Mouse (Mus musculus): ENCODE data around the gene Ntm. TPM values are rescaled to one million over a fixed set of nuclear protein-coding genes. Genes with fewer than 3 reads are reported as not detected.

The Ntm gene
- polyA plus RNA-seq, 1 experiment from 2014 or later, result 51.8 TPM

DNA sequence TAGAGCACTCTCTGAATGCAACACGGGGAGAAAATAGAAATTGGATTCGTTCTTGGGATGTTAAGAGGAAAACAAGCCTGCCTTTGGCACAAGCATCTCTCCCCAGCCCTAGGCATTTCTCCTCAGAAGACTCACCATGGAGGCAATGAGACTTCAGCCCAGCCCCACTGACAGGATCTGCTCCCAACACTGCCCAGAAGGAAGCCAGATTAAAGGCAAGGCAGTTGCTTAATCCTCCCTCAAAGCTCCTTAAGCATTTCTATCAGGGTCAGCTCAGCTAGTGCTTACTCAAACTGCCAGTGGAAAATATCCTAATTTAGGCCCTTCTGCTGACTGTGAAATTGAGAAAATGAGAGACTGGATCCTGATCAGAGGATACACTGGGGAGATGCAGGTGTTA, 443.8 kb downstream of the Ntm start:
- no peaks in the 10 kb centered on the region for H3K9me3 ChIP-seq (replicated peaks)
- WGBS, result 69% methylated on average over 2 of the region's 2 CpGs
- ATAC-seq (ENCODE audit: insufficient number of reproducible peaks, low FRiP score), result no peak

DNA sequence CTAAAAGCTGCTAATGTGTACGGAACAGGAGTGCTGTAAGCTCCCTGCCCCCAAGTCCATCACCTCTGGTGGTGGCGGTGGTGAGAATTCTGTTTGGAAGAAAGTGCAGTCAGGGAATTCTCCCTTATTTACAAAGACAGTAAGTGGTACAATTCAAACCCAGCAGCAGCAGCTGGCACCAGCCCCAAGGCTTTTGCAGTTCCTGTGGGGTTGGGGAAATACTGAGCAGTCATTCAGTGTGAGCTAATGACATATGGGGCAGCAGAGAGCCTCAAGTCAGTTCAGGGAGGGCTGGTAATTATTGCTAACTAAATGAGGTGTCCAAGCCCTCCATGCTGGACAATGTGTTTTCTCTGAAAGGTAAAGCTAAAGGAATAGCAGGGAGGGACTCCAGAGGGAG, 446.3 kb downstream of the Ntm start:
- no peaks in the 10 kb centered on the region for H3K27me3 ChIP-seq (replicated peaks)
- no peak overlapping the region for H3K9ac ChIP-seq
- H3K9me3 ChIP-seq (replicated peaks), result no peaks in the 10 kb centered on the region
- H3K4me2 ChIP-seq, result no peak overlapping the region
- no peaks in the 10 kb centered on the region for H3K4me1 ChIP-seq (replicated peaks)
- no peak for ATAC-seq (ENCODE audit: insufficient number of reproducible peaks, low FRiP score)
- no peak overlapping the region for H3K27ac ChIP-seq (ENCODE audit: poor library complexity, severe bottlenecking)
- no peaks in the 10 kb centered on the region for H3K36me3 ChIP-seq
- no peak overlapping the region for H3K4me3 ChIP-seq
- 68% methylated on average over 2 of the region's 2 CpGs for WGBS

More for the DNA sequence above, 443.8 kb downstream of the Ntm start:
- no peaks in the 10 kb centered on the region for H3K4me1 ChIP-seq (replicated peaks)
- no peak overlapping the region for H3K4me3 ChIP-seq
- no peak overlapping the region for H3K4me2 ChIP-seq
- no peaks in the 10 kb centered on the region for H3K27me3 ChIP-seq (replicated peaks)
- H3K9ac ChIP-seq, result no peak overlapping the region
- no peak overlapping the region for H3K27ac ChIP-seq (ENCODE audit: poor library complexity, severe bottlenecking)
- H3K36me3 ChIP-seq, result no peaks in the 10 kb centered on the region

DNA sequence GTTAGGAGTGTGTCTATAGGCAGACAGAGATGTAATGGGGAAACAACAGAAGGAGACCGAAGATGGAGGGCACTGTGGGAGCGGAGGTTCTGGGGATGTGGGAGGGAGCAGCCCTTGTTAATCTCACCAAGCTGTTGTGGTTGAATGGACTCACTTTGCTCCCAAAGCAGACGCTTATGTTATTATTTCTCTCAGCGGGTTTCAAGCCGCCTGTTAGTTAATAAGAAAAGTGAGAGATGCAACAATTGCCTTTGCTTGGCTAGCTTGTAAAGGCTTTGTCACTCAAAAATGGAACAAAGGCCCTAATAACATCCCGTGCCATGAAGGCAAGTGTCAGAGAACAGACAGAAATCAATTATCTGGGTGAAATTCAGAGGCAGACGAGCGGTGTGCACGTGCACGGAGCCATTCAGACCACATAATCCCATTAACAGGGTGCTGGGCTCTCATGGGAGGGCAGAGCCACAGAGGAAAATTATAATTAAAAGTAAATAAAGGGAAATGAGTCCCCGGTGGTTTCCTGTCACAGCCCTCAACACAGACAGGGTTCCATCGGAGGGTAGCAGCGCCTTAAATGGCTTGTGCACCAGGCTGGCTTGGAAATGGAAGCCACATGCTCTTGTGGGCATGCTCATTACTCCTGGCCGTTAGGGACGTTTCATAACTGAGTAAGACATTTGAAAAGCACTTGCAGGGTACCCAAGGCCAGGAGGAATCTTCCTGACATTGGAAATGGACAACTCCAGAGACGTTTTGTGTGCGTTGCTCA, 448.2 kb downstream of the Ntm start:
- no peak overlapping the region for H3K4me3 ChIP-seq
- no peak for ATAC-seq (ENCODE audit: insufficient number of reproducible peaks, low FRiP score)
- no peak overlapping the region for H3K27ac ChIP-seq (ENCODE audit: poor library complexity, severe bottlenecking)
- H3K4me2 ChIP-seq, result no peak overlapping the region
- no peaks in the 10 kb centered on the region for H3K9me3 ChIP-seq (replicated peaks)
- H3K9ac ChIP-seq, result no peak overlapping the region
- no peaks in the 10 kb centered on the region for H3K27me3 ChIP-seq (replicated peaks)
- 84% methylated on average over 17 of the region's 17 CpGs for WGBS
- H3K4me1 ChIP-seq (replicated peaks), result no peaks in the 10 kb centered on the region
- no peaks in the 10 kb centered on the region for H3K36me3 ChIP-seq

DNA sequence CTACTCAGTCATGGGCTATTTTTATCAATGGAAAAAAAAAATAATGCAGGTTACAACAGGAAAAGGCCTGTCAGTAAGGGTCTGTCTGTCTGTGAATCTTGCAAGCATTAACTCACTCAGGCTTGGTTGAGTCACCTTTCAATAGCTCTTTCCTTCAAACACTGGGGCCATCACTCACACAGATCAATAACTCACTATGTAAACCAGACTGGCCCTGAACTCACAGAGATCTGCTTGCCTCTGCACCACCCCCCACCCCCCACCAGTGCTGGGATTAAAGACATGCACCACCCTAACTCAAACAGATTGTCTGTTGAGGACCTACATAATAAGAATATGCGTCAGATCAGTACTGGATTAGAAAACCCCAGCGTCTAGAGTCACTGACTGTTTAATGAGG, 466.9 kb downstream of the Ntm start:
- WGBS, result 53% methylated on average over 2 of the region's 2 CpGs
- Histone ChIP-seq H3K9ac (no peak overlapping the region), H3K27ac (ENCODE audit: poor library complexity, severe bottlenecking) (no peak overlapping the region), H3K4me1 (replicated peaks) (no peaks in the 10 kb centered on the region; the same call in 1 of the 2 replicates), H3K36me3 (no peaks in the 10 kb centered on the region), H3K27me3 (replicated peaks) (no peaks in the 10 kb centered on the region), H3K4me2 (no peak overlapping the region), H3K4me3 (no peak overlapping the region), H3K9me3 (replicated peaks) (no peaks in the 10 kb centered on the region)
- ATAC-seq (ENCODE audit: insufficient number of reproducible peaks, low FRiP score), result no peak

DNA sequence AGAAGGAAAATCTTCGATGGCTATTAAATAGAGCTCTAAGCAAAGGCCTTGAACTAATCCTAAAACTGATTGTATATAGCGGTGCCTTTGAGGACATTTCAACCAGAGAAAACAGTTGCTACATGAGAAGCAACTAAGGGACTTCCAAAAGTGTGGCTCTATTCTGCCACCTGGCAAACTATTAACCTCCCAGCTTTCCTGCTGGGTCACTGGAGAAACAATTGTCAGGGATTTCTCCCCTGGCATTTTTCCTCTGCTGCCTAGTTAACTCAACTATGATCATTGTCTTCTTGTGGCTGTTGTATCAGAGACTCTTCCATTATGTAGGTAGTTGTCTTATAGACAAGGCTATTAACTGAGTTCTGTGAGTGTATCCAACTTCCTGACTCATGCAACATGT, 480.7 kb downstream of the Ntm start:
- Histone ChIP-seq H3K4me1 (replicated peaks) (no peaks in the 10 kb centered on the region), H3K27ac (ENCODE audit: poor library complexity, severe bottlenecking) (no peak overlapping the region), H3K36me3 (no peaks in the 10 kb centered on the region), H3K4me2 (no peak overlapping the region), H3K4me3 (no peak overlapping the region), H3K9ac (no peak overlapping the region), H3K9me3 (replicated peaks) (no peaks in the 10 kb centered on the region), H3K27me3 (replicated peaks) (no peaks in the 10 kb centered on the region)
- WGBS, result 90% methylated on average over 2 of the region's 2 CpGs
- no peak for ATAC-seq (ENCODE audit: insufficient number of reproducible peaks, low FRiP score)

DNA sequence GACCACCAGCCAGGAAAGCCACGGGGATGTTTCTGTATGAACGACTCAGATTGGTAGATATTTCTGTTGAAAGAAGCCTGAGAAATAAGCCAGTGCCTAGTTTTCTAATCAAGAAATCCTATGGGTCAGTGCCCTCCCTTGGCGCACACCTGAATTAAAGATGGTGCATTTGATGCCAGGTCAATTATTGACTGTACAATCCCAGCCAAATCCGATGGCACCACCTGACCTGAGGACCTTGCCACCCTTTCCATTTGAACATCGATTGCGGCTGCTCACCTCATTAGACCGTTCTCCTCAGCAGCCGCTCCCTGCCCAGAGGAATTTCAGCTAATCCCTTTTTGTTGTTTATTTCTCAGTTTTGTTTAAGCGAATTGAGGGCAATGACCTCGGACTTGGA, 483.9 kb downstream of the Ntm start:
- 79% methylated on average over 10 of the region's 10 CpGs for WGBS

DNA sequence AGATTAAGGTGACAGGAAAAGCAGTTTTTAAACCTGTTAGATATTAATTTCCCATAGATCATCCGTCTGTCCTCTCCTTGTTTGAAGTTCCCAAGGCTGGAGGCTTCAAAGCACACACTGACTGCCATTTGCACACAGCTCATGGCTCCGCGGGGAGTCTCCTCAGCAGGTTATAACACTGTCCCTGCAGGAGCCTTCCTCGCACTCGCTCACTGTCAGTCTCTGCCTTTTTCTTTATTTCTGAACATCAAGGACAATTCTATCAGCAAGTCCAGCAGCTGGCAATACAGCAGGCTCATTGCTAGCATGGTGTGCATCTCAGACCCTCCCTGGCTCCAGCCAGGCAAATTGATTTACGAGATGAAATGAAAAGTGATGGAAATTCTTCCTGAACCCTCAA, 485.7 kb downstream of the Ntm start:
- Histone ChIP-seq H3K4me1 (replicated peaks) (no peaks in the 10 kb centered on the region), H3K4me3 (no peak overlapping the region), H3K9me3 (replicated peaks) (no peaks in the 10 kb centered on the region), H3K4me2 (no peak overlapping the region), H3K9ac (no peak overlapping the region), H3K27me3 (replicated peaks) (no peaks in the 10 kb centered on the region), H3K36me3 (no peaks in the 10 kb centered on the region), H3K27ac (ENCODE audit: poor library complexity, severe bottlenecking) (no peak overlapping the region)
- WGBS, result 34% methylated on average over 6 of the region's 6 CpGs
- no peak for ATAC-seq (ENCODE audit: insufficient number of reproducible peaks, low FRiP score)

More for the DNA sequence above, 483.9 kb downstream of the Ntm start:
- no peak for ATAC-seq (ENCODE audit: insufficient number of reproducible peaks, low FRiP score)
- H3K27ac ChIP-seq (ENCODE audit: poor library complexity, severe bottlenecking), result no peak overlapping the region
- no peak overlapping the region for H3K4me3 ChIP-seq
- H3K36me3 ChIP-seq, result no peaks in the 10 kb centered on the region
- no peaks in the 10 kb centered on the region for H3K27me3 ChIP-seq (replicated peaks)
- no peaks in the 10 kb centered on the region for H3K4me1 ChIP-seq (replicated peaks)
- H3K9me3 ChIP-seq (replicated peaks), result no peaks in the 10 kb centered on the region
- no peak overlapping the region for H3K9ac ChIP-seq
- no peak overlapping the region for H3K4me2 ChIP-seq

DNA sequence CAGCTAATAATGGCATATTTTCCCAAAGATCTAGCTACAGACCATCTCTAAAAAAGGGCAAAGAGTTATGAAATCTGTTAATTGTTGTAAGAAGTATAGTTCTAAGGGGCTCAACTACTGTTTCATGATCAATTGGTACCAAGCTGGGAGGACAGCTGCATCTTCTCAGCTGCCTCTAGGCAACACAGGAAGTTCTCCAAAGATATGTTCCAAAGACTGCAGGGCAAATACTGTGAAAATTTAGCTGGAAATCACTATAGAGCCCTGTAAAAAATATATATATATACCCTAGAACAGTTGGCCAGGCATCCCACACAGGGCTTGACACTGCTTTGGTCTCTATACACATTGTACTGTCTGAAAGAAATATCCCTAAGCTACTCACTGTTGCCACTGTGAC, 489.5 kb downstream of the Ntm start:
- H3K36me3 ChIP-seq, result no peaks in the 10 kb centered on the region
- H3K27me3 ChIP-seq (replicated peaks), result no peaks in the 10 kb centered on the region
- H3K9me3 ChIP-seq (replicated peaks), result no peaks in the 10 kb centered on the region
- no peak overlapping the region for H3K9ac ChIP-seq
- H3K27ac ChIP-seq (ENCODE audit: poor library complexity, severe bottlenecking), result no peak overlapping the region
- no peaks in the 10 kb centered on the region for H3K4me1 ChIP-seq (replicated peaks)
- ATAC-seq (ENCODE audit: insufficient number of reproducible peaks, low FRiP score), result no peak
- no peak overlapping the region for H3K4me3 ChIP-seq
- no peak overlapping the region for H3K4me2 ChIP-seq

DNA sequence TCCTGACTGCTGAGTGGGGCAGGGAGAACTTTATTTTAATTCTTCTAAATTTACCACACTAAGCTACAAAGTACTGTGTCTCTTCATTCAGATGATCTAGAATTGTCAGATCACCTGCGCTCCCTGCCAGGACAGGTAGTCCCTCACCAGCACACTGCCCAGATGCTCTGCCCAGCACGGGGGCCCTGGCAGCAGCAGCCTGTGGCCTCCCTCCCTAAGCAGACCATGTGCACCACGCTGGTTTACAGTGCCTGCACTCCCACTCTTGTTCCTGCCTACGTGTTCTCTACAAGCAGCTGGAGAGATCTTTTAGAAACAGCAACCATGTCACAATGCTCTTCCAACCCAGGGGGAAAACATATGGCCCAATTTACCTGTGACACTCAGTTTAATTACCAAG, 490.7 kb downstream of the Ntm start:
- Histone ChIP-seq H3K4me3 (no peak overlapping the region), H3K9me3 (replicated peaks) (no peaks in the 10 kb centered on the region), H3K27me3 (replicated peaks) (no peaks in the 10 kb centered on the region), H3K4me2 (no peak overlapping the region), H3K4me1 (replicated peaks) (no peaks in the 10 kb centered on the region), H3K36me3 (no peaks in the 10 kb centered on the region), H3K27ac (ENCODE audit: poor library complexity, severe bottlenecking) (no peak overlapping the region), H3K9ac (no peak overlapping the region)
- WGBS, result 53% methylated on average over 4 of the region's 4 CpGs
- no peak for ATAC-seq (ENCODE audit: insufficient number of reproducible peaks, low FRiP score)

DNA sequence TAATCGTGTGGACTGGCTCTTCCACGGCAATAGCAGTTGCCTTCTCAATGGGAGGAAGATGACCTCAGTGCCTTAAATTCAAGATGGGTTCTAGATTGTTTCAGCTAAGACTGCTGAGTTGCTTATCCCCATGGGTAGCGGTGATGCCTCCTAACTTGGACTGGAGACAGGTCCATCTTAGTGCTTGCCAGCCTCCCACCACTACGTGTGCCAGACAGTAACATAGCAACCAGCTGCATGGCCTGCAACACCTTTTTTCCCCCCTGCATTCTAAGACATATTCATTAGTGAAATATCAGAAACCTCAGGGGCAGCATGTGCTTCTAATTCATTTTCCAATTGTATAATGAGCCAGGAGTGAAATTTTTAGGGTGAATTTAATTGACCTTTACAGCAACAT, 498.2 kb downstream of the Ntm start:
- Histone ChIP-seq H3K27ac (ENCODE audit: poor library complexity, severe bottlenecking) (no peak overlapping the region), H3K27me3 (replicated peaks) (no peaks in the 10 kb centered on the region)
- whole genome bisulfite sequencing, result 84% methylated on average over 4 of the region's 4 CpGs

DNA sequence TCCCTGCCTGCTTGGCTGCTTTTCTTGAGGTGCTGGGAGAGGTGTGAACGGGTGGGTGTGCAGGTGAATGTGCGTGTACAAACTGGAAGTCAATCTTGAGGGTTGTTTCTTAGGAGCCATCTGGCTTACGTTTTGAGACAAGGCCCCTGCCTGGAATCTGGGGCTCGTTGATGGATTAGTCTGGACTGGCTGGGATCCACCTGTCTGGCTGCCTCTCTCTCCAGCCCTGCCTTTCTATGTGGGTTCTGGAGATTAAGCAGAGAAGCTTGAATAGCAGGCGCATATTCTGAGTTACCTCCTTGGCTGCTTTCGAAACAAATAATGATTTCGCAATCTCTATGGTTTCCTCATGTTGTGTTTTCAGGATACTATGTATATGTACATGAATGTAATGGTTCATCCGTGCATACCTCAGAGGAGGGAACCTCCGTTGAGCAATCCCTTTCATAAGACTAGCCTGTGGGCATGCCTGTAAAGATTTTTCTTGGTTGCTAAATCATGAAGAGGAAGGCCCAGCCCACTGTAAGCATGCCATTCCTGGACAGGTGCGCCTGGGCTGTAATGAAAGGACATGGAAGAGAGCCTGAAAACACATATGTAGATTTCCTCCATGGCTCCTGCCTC, 499.9 kb downstream of the Ntm start:
- Histone ChIP-seq H3K9ac (no peak overlapping the region), H3K27ac (ENCODE audit: poor library complexity, severe bottlenecking) (no peak overlapping the region), H3K4me3 (no peak overlapping the region), H3K27me3 (replicated peaks) (no peaks in the 10 kb centered on the region), H3K4me1 (replicated peaks) (peaks cover 12% of the 10 kb centered on the region), H3K9me3 (replicated peaks) (no peaks in the 10 kb centered on the region), H3K4me2 (no peak overlapping the region), H3K36me3 (no peaks in the 10 kb centered on the region)
- no peak for ATAC-seq (ENCODE audit: insufficient number of reproducible peaks, low FRiP score)
- WGBS, result 73% methylated on average over 10 of the region's 10 CpGs

More for the DNA sequence above, 498.2 kb downstream of the Ntm start:
- no peak overlapping the region for H3K4me3 ChIP-seq
- H3K9ac ChIP-seq, result no peak overlapping the region
- H3K4me1 ChIP-seq (replicated peaks), result peaks cover 1% of the 10 kb centered on the region; the same call in 1 of the 2 replicates
- no peaks in the 10 kb centered on the region for H3K9me3 ChIP-seq (replicated peaks)
- no peak overlapping the region for H3K4me2 ChIP-seq
- no peak for ATAC-seq (ENCODE audit: insufficient number of reproducible peaks, low FRiP score)
- no peaks in the 10 kb centered on the region for H3K36me3 ChIP-seq
